Mouse (Mus musculus) lung, adult 2 months (tissue): ENCODE measurements around the gene Csnk1d.

Experiments used
- CTCF ChIP-seq: fragments of 200-500 bp; IDR thresholded peaks from 2 replicates; pipeline ENCODE4 v1.5.1; 2011; ENCODE audit warnings: mild to moderate bottlenecking, low read length, control low read depth; ENCODE audit not compliant: insufficient read depth
- POLR2A ChIP-seq: fragments of 200-500 bp; IDR thresholded peaks from 2 replicates; pipeline ENCODE4 v1.6.1; 2011; ENCODE audit warnings: low read depth, mild to moderate bottlenecking, control low read depth, low read length, borderline replicate concordance; ENCODE audit errors: extremely low read depth

GRCm38 (mm10) chr11:120931479-120931878 lies 59.7 kb downstream of the Csnk1d start:
- TF ChIP-seq CTCF (no peak), POLR2A (no peak)
